Mouse (Mus musculus) heart, adult 11 months (tissue): ENCODE results near the gene Ikzf4.
A peak's percentile ranks its signal among the peaks of the same experiment; 100 is the strongest.

Experiments
- DNase-seq: peaks from one replicate; pipeline ENCODE4 v3.0.0; 2022

Gene Ikzf4

GRCm38 (mm10) chr10:128602470-128603128 is 43.2 kb downstream of the Ikzf4 start:
- DNase-seq = no peak

GRCm38 (mm10) chr10:128601499-128601898 is 44.3 kb downstream of the Ikzf4 start:
- DNase-seq = no peak

GRCm38 (mm10) chr10:128598476-128598875 is 47.3 kb downstream of the Ikzf4 start:
- DNase-seq = no peak

GRCm38 (mm10) chr10:128592797-128593196 is 53.0 kb downstream of the Ikzf4 start:
- no peak for DNase-seq

GRCm38 (mm10) chr10:128591436-128591835 is 54.4 kb downstream of the Ikzf4 start:
- DNase-seq = no peak

- DNase-seq = peak; percentile 94
Measured at GRCm38 (mm10) chr10:128590193-128590690, 55.5 kb downstream of the Ikzf4 start.

- DNase-seq = peak; percentile 94
Measured at GRCm38 (mm10) chr10:128589464-128590192, 56.2 kb downstream of the Ikzf4 start, which contains the start of gene Erbb3. Gene Erbb3 (minus strand): TSS chr10:128589652.

GRCm38 (mm10) chr10:128588775-128589463 is 56.9 kb downstream of the Ikzf4 start:
- DNase-seq = no peak

GRCm38 (mm10) chr10:128588136-128588535 is 57.7 kb downstream of the Ikzf4 start:
- DNase-seq = no peak

GRCm38 (mm10) chr10:128587697-128588096 is 58.1 kb downstream of the Ikzf4 start:
- DNase-seq = no peak

- DNase-seq = no peak
Measured at GRCm38 (mm10) chr10:128587120-128587519, 58.7 kb downstream of the Ikzf4 start.

GRCm38 (mm10) chr10:128586546-128586945 is 59.2 kb downstream of the Ikzf4 start:
- no peak for DNase-seq

GRCm38 (mm10) chr10:128584386-128584785 is 61.4 kb downstream of the Ikzf4 start:
- no peak for DNase-seq

- peak; percentile 97 for DNase-seq
Measured at GRCm38 (mm10) chr10:128583644-128584043, 62.1 kb downstream of the Ikzf4 start.
